Mouse (Mus musculus) mouse embryonic stem cell (cell line): ENCODE data around the gene Chrnd.

Experiments used
- in situ Hi-C, 2 experiments: fragments of 300-500 bp; cut with MboI; formaldehyde crosslinking; loops; 1 replicate in 1 of 2; 3 replicates in 1 of 2; pipeline ENCODE4 v1.14.3; 2019 to 2020; ENCODE audit warnings: low sequenced_read_pairs in 2 of 2, low pct_unique_long_range_greater_than_20kb in 1 of 2, mixed read lengths in 1 of 2; ENCODE audit not compliant: unreplicated experiment in 1 of 2

Gene Chrnd

GRCm38 (mm10) chr1:87213735-87214704 is 23.6 kb downstream of the Chrnd start, which contains the start of gene Eif4e2:
TSS of gene Eif4e2 (plus strand) at chr1:87213914.
- in situ Hi-C loops, result no loop called here

DNA sequence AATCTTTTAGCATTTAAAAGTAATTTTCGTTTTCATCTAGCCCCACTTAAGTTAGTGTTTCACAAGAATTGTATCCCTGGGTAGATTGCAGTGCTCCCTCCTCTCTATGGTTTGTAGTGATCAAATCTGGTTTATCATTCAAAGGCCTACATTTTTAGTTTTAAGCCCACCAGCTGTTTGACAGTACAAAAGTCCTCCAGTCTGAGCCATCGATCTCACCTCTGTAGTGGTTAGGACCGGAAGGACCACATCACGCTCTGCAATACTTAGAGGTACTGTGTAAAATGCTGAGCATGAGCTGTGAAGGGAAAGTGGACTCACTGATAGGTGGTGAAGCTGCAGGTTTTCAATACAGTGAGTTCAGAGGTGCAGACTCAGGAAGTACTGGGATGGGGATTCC is 24.3 kb downstream of the Chrnd start:
- in situ Hi-C loops, result no loop called here

GRCm38 (mm10) chr1:87217938-87218337 is 27.5 kb downstream of the Chrnd start:
- in situ Hi-C loops, result no loop called here

GRCm38 (mm10) chr1:87225739-87226138 is 35.3 kb downstream of the Chrnd start:
- in situ Hi-C loops, result no loop called here

DNA sequence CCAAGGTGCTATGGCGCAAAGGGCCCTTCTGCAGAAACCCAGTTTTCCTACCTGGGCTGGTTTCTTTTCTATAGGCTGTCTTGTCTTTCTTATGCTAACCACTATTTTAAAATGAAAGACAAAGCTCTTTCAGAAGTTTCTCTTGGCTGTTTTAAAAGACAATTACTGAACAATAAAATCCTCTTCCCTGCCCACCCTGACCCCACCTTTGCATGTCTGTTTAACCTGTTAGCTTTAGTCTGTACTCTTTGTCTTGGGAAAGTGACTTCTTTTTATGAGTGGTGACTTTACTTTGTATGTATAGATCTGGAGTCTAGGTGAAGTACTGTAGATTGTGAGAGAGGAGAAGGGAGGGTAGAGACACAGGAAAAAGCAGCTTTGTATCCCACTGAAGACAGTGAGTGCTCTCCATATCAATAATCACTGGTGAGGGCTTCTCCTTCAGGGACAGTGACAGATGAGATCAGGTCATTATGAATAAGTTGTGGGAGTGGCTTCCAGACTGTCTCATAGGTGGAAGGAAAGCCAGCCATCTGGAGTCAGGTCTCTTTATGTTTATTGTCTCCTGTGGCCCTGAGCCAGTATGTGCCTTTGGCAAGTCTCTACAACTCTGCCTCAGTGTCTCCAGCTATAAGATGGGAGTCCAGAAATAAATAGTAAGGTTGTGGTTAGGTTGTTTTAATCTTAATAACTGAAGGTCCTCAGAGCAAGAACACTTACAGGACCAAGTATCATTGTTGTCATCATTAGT is 36.2 kb downstream of the Chrnd start:
- in situ Hi-C loops, result no loop called here

DNA sequence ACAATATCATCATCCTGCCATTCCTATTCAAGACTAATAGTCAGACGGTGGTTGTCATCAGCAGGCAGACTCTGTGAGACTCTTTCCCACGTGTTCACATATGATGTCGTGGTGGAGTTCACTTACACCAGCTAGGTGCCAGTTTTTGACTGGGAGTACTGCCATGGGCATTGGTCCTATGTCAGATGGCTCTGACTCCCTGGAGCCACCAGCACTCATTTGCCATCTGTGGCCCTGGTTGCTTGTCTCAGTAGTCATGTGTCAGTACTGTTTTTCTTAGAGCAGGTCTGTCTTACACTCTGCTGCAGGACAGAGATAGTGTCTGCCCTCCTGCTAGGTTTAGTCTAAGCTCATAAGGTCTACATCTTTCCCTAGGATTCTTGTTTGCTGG is 36.7 kb downstream of the Chrnd start:
- in situ Hi-C loops, result no loop called here

- in situ Hi-C loops, result no loop called here
Observed at GRCm38 (mm10) chr1:87230606-87231005, 40.2 kb downstream of the Chrnd start.

DNA sequence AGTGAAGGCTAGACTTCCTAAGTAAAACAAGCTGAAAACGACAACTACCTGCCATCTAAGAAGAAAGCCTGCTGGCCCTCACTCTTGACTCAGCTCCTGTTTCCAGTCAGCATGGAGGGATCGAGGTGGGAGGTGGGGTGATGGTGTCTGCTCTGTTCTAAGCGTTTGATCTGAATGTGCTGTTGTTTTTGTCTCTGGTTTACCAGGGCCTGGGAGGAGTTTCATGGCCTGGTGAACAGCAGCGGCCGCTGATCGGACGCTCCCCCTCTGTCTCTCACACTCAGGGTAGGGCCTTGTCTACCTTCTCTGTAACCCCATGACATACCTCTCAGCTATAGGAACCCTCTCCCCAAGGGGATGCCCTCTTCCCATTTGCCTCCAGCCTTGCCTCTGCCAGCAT is 41.8 kb downstream of the Chrnd start:
- in situ Hi-C loops, result no loop called here

GRCm38 (mm10) chr1:87239056-87239455 is 48.6 kb downstream of the Chrnd start:
- in situ Hi-C loops, result no loop called here

GRCm38 (mm10) chr1:87243021-87243420 is 52.6 kb downstream of the Chrnd start:
- in situ Hi-C loops, result no loop called here

DNA sequence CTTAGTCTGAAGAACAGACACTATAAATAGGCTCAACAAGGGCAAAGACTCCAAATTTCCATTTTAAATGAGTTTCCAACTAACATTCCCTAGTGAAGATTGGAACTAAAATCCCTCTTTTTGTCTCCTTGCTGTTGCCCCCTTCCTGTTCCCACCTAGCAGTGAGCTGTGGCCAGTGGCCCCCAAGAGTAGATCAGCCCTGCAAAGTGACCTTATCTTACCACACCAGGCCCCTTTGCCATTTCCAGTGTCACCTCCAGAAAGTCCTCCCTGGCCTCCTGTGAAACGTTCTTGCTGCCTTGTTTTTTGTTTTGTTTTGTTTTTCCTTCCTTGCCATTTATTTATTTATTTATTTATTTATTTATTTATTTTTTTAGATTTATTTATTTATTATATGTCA is 55.0 kb downstream of the Chrnd start:
- in situ Hi-C loops, result no loop called here

DNA sequence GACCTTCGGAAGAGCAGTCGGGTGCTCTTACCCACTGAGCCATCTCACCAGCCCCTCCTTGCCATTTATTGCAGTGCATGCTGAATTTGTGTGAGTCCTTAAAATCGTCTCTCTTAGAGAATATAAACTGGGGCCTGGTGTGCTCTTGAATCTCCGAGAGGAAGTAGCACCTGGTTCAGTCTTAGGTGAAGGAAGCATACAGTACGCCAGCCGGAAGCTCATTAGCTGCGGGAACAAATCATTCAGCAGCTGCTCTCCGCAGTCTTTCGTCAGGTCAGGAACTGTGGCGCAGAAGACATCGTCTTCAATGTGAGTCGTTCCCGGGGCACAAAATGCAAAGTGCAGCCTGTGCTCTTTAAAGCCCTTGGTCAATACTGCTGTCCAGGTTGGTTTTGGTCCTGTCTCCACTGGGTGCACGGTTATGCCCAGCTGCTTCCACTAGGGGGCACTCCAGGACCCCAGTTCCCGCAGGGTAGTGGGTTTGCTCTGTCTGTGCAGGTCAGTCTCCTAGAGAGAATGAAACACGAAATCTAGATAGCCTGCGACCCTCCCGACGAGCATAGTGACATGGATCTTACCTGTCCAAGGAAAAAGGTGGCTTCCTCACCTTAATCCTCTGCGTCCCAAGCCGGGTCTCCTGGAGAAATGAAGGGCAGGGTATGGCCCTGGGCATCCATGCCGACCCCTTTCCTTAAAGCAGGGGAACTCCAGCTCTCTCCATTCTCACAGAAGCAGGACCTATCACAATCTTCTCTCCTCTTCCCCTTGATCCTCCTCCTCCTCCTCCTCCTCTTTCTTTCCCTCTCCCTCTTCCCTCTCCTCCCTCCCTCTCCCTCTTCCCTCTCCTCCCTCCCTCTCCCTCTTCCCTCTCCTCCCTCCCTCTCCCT is 55.8 kb downstream of the Chrnd start:
- in situ Hi-C loops, result no loop called here
